Mouse (Mus musculus): Measurements from ENCODE around the gene Adamts5.

DNA sequence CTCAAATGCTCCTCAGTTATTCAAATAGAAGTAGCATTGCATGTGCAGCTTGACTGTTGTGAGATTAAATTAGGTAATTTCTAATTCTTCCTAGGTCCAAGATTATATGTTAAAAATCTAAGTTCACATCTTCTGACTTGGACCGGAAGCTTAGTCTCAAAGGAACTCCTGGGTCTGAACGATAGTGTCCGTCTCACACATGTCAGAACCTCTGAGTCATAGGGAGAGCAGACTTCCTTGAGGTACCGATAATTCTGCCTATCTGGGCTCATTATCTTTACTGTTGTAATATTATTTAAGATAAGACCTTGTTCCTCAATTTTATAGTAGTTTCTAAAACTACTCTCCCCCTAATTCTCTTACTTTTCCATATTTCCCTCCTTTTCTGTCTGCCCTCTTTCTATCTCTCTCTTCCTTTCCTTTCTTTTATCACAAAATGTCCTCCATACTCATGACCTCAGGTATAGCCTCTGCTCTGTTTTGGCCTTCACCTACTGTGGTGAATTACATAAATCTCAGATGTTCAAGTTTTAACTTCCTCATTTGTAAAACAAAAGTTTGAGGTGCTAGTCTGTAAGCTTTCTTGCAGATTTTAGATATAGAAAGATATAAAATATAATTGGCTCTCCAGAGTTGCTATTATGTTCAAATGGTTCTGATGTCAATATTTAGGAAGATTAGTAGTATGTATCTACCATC is 36.8 kb downstream of the Adamts5 start:
- TF ChIP-seq EP300 (IDR thresholded peaks at IDR 0.05; ENCODE audit: low read depth) (no peak), CTCF (IDR thresholded peaks at IDR 0.05; ENCODE audit: low read depth) (no peak)

Data from liver, embryonic 14.5 days (tissue).